Mouse (Mus musculus) stomach, embryonic 16.5 days (tissue): Measurements from ENCODE around the gene 1700016K19Rik. TPM values are rescaled to one million over a fixed set of nuclear protein-coding genes. Genes with fewer than 3 reads are reported as not detected.

ENCODE experiments used
- ATAC-seq: fragments of 200-750 bp; cut with Nextera tagmentation; 2 replicates; pipeline ENCODE4 v1.8.0; 2017; ENCODE audit warnings: moderate number of reproducible peaks, moderate TSS enrichment; ENCODE audit not compliant: insufficient read depth, low FRiP score
- H3K27ac ChIP-seq: fragments of 300-500 bp; sonication (generic); 2 replicates; pipeline ENCODE4 v1.5.1; 2014; ENCODE audit warnings: low read length
- H3K27me3 ChIP-seq: fragments of 300-500 bp; sonication (generic); 2 replicates; pipeline ENCODE4 v1.6.1; 2014; ENCODE audit warnings: low read length, control low read depth, mixed read lengths; ENCODE audit not compliant: control insufficient read depth, insufficient read depth
- H3K36me3 ChIP-seq: fragments of 300-500 bp; sonication (generic); 2 replicates; pipeline ENCODE4 v1.6.1; 2014; ENCODE audit warnings: low read length; ENCODE audit not compliant: control insufficient read depth, insufficient read depth
- H3K4me1 ChIP-seq: fragments of 300-500 bp; sonication (generic); 2 replicates; pipeline ENCODE4 v1.6.1; 2014; ENCODE audit warnings: low read length, control low read depth, mixed read lengths; ENCODE audit not compliant: control insufficient read depth, insufficient read depth
- H3K4me2 ChIP-seq: fragments of 300-500 bp; sonication (generic); 2 replicates; pipeline ENCODE4 v1.6.1; 2014; ENCODE audit warnings: low read depth, low read length, mixed read lengths
- H3K4me3 ChIP-seq: fragments of 300-500 bp; sonication (generic); replicated peaks from 2 replicates; pipeline ENCODE4 v1.5.1; 2014; ENCODE audit warnings: mild to moderate bottlenecking, low read length
- H3K9ac ChIP-seq: fragments of 300-500 bp; sonication (generic); 2 replicates; pipeline ENCODE4 v1.6.1; 2014; ENCODE audit warnings: low read length
- H3K9me3 ChIP-seq: fragments of 300-500 bp; sonication (generic); replicated peaks from 2 replicates; pipeline ENCODE4 v1.6.1; 2016; ENCODE audit warnings: low read length, control low read depth; ENCODE audit not compliant: control insufficient read depth
- WGBS: fragments of 180-500 bp; shearing (Covaris S2); extraction: QIAGEN DNeasy Blood & Tissue Kit; methylation state at CpG from one replicate; pipeline ENCODE4 v1.1.7; 2014; 5-methylcytosine and 5-hydroxymethylcytosine counted together
- polyA plus RNA-seq: library from polyadenylated mRNA; unstranded; fragments of >200 nt; fragmentation: Nextera tagmentation; extraction: Ambion mirVana; gene quantifications from 2 replicates; pipeline ENCODE4 v1.2.1, GENCODE M21; 2015

1700016K19Rik gene
- polyA plus RNA-seq, 1 experiment from 2014 or later, result 2.9 TPM

GRCm38 (mm10) chr11:76037581-76038294 is 38.0 kb downstream of the 1700016K19Rik start:
- Histone ChIP-seq H3K4me1 (peaks cover 11% of the 10 kb centered on the region; the same call in 1 of the 2 replicates), H3K4me2 (no peak overlapping the region), H3K4me3 (no peak overlapping the region), H3K9me3 (no peaks in the 10 kb centered on the region), H3K27ac (no peak overlapping the region), H3K36me3 (no peaks in the 10 kb centered on the region), H3K9ac (no peak overlapping the region), H3K27me3 (no peaks in the 10 kb centered on the region)
- 43% methylated on average over 6 of the region's 6 CpGs for WGBS
- ATAC-seq, result no peak

GRCm38 (mm10) chr11:76039271-76040053 is 39.8 kb downstream of the 1700016K19Rik start:
- no peak for ATAC-seq
- H3K27ac ChIP-seq, result no peak overlapping the region
- H3K36me3 ChIP-seq, result no peaks in the 10 kb centered on the region
- 80% methylated on average over 3 of the region's 3 CpGs for WGBS
- no peaks in the 10 kb centered on the region for H3K27me3 ChIP-seq
- H3K4me2 ChIP-seq, result no peak overlapping the region
- peaks cover 14% of the 10 kb centered on the region; the same call in 1 of the 2 replicates for H3K4me1 ChIP-seq
- no peaks in the 10 kb centered on the region for H3K9me3 ChIP-seq
- no peak overlapping the region for H3K9ac ChIP-seq
- H3K4me3 ChIP-seq, result no peak overlapping the region

GRCm38 (mm10) chr11:76040106-76040505 is 40.4 kb downstream of the 1700016K19Rik start:
- no peaks in the 10 kb centered on the region for H3K36me3 ChIP-seq
- H3K9me3 ChIP-seq, result no peaks in the 10 kb centered on the region
- 83% methylated on average over 8 of the region's 8 CpGs for WGBS
- no peak overlapping the region for H3K4me3 ChIP-seq
- H3K9ac ChIP-seq, result no peak overlapping the region
- H3K27me3 ChIP-seq, result no peaks in the 10 kb centered on the region
- peaks cover 14% of the 10 kb centered on the region; the same call in 1 of the 2 replicates for H3K4me1 ChIP-seq
- no peak overlapping the region for H3K27ac ChIP-seq
- H3K4me2 ChIP-seq, result no peak overlapping the region
- no peak for ATAC-seq

- no peak overlapping the region for H3K4me2 ChIP-seq
- H3K9me3 ChIP-seq, result no peaks in the 10 kb centered on the region
- no peaks in the 10 kb centered on the region for H3K27me3 ChIP-seq
Observed at GRCm38 (mm10) chr11:76040761-76041376, 41.2 kb downstream of the 1700016K19Rik start.

GRCm38 (mm10) chr11:76042041-76042638 is 42.4 kb downstream of the 1700016K19Rik start:
- Histone ChIP-seq H3K27ac (peak overlapping the region; percentile 53), H3K27me3 (no peaks in the 10 kb centered on the region), H3K4me1 (peaks cover 14% of the 10 kb centered on the region; the same call in 1 of the 2 replicates), H3K36me3 (peaks cover 6% of the 10 kb centered on the region; the same call in 1 of the 2 replicates), H3K9me3 (no peaks in the 10 kb centered on the region), H3K4me3 (no peak overlapping the region), H3K4me2 (no peak overlapping the region), H3K9ac (no peak overlapping the region)
- no peak for ATAC-seq
- 58% methylated on average over 10 of the region's 10 CpGs for WGBS

More at GRCm38 (mm10) chr11:76040761-76041376, 41.2 kb downstream of the 1700016K19Rik start:
- 72% methylated on average over 4 of the region's 4 CpGs for WGBS
- Histone ChIP-seq H3K36me3 (peaks cover 6% of the 10 kb centered on the region; the same call in 1 of the 2 replicates), H3K4me3 (no peak overlapping the region), H3K9ac (no peak overlapping the region), H3K4me1 (peaks cover 14% of the 10 kb centered on the region; the same call in 1 of the 2 replicates), H3K27ac (no peak overlapping the region)
- ATAC-seq, result no peak

GRCm38 (mm10) chr11:76042882-76043281 is 43.2 kb downstream of the 1700016K19Rik start:
- H3K27ac ChIP-seq, result peak overlapping the region; percentile 53; the same call in 1 of the 2 replicates
- 27% methylated on average over 5 of the region's 5 CpGs for WGBS

GRCm38 (mm10) chr11:76044468-76044867 is 44.8 kb downstream of the 1700016K19Rik start:
- WGBS, result 79% methylated on average over 6 of the region's 6 CpGs
- H3K9ac ChIP-seq, result no peak overlapping the region

More at GRCm38 (mm10) chr11:76042882-76043281, 43.2 kb downstream of the 1700016K19Rik start:
- H3K9me3 ChIP-seq, result no peaks in the 10 kb centered on the region
- H3K36me3 ChIP-seq, result peaks cover 6% of the 10 kb centered on the region; the same call in 1 of the 2 replicates
- no peaks in the 10 kb centered on the region for H3K27me3 ChIP-seq
- ATAC-seq, result no peak; the same call in 1 of the 2 replicates
- H3K4me1 ChIP-seq, result peaks cover 10% of the 10 kb centered on the region; the same call in 1 of the 2 replicates
- H3K4me3 ChIP-seq, result no peak overlapping the region
- H3K4me2 ChIP-seq, result no peak overlapping the region
- no peak overlapping the region for H3K9ac ChIP-seq

GRCm38 (mm10) chr11:76045367-76045766 is 45.7 kb downstream of the 1700016K19Rik start:
- no peak overlapping the region for H3K4me3 ChIP-seq
- no peak overlapping the region for H3K27ac ChIP-seq
- H3K4me2 ChIP-seq, result no peak overlapping the region
- no peaks in the 10 kb centered on the region for H3K27me3 ChIP-seq
- 65% methylated on average over 6 of the region's 6 CpGs for WGBS
- H3K36me3 ChIP-seq, result peaks cover 6% of the 10 kb centered on the region; the same call in 1 of the 2 replicates
- ATAC-seq, result no peak
- peaks cover 9% of the 10 kb centered on the region; the same call in 1 of the 2 replicates for H3K4me1 ChIP-seq
- H3K9me3 ChIP-seq, result no peaks in the 10 kb centered on the region
- H3K9ac ChIP-seq, result no peak overlapping the region

More at GRCm38 (mm10) chr11:76044468-76044867, 44.8 kb downstream of the 1700016K19Rik start:
- no peaks in the 10 kb centered on the region for H3K27me3 ChIP-seq
- H3K9me3 ChIP-seq, result no peaks in the 10 kb centered on the region
- H3K27ac ChIP-seq, result no peak overlapping the region
- no peak overlapping the region for H3K4me2 ChIP-seq
- H3K4me1 ChIP-seq, result peaks cover 9% of the 10 kb centered on the region; the same call in 1 of the 2 replicates
- H3K36me3 ChIP-seq, result peaks cover 6% of the 10 kb centered on the region; the same call in 1 of the 2 replicates
- ATAC-seq, result no peak
- no peak overlapping the region for H3K4me3 ChIP-seq
